Mouse (Mus musculus): ENCODE data around the gene Defb23. TPM values are rescaled to one million over a fixed set of nuclear protein-coding genes. Genes with fewer than 3 reads are reported as not detected.
"Not testable (repeated sequence)": the region's sequence is repeated elsewhere in the genome, so short reads cannot be mapped to it uniquely, and the experiment has no call there.

Defb23 gene
- polyA plus RNA-seq, 1 experiment = not detected

- no peak for DNase-seq (ENCODE audit: low read depth, low spot score)
- 63% methylated on average over 2 of the region's 2 CpGs for WGBS
Observed at GRCm38 (mm10) chr2:152439833-152440232, 24.6 kb downstream of the Defb23 start.

- DNase-seq (ENCODE audit: low read depth, low spot score) = no peak
- WGBS = 79% methylated on average over 1 of the region's 1 CpGs
Observed at GRCm38 (mm10) chr2:152438963-152439362, 25.5 kb downstream of the Defb23 start.

DNA sequence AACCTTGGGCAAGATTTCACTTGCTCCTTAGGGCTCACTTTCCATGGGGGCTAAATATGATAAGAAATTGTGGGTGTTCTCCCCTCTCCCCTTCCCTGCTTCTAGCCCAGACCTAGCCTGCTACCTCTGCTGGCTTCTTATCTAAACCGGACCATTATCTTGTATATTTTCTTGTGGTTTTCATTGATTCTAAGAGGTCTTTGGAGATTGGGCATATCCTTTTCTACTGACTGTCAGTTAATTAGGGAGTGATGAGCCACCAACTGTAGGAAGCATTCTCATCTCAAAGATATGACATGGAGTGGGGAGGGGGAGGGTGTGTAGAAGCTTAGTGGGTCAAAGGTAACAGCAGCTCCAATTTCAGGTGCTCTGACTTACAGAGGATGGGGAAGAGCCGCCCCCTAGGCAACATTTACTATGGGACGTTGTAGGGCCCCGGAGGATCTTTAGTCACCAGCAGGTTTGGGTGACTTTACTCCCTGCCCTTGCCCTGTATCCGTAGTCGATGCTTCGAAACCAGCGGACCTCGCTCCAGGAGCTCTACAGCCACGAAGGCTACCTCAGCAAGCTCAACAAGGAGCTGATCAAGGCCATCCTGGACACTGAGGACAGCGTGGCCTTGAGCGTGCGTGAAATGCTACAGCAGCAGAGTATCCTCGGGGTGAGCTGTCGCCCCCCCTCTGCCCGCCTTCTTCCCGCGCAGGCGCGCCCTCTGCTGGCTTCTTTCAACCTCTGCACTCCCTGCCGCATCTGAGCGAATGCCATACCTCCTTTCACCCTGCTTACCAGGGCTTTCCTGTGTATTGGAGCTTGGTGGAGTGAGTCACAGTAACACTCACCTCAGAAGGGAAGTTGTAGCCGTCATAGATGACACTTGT, 27.2 kb downstream of the Defb23 start:
- peak; percentile 29 for DNase-seq (ENCODE audit: low read depth, low spot score)
- 6% methylated on average over 23 of the region's 23 CpGs for WGBS

DNA sequence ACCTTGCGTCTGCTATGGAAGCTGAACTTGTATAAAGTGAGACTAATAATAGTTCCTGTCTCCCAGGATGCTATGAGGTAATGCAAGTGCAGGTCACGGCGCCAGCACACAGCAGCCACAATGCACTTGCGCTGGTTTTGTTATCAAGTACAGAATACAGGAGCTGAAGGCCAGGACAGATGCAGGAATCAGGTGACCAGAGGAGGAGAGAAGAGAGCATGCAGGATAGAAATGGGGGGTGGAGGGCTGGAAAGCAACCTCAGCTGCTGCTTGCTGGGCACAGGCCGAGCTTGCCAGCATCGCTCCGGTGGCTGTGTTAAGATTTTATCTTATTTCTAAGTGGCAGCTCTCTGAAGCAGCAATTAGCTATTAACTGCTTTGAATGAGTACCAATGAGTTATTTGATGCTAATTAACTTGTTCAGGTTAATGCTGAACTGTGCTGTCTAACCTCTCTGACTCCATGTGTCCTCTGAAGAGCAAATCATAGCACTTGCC, 28.0 kb downstream of the Defb23 start:
- WGBS = 87% methylated on average over 7 of the region's 7 CpGs
- DNase-seq (ENCODE audit: low read depth, low spot score) = no peak

DNA sequence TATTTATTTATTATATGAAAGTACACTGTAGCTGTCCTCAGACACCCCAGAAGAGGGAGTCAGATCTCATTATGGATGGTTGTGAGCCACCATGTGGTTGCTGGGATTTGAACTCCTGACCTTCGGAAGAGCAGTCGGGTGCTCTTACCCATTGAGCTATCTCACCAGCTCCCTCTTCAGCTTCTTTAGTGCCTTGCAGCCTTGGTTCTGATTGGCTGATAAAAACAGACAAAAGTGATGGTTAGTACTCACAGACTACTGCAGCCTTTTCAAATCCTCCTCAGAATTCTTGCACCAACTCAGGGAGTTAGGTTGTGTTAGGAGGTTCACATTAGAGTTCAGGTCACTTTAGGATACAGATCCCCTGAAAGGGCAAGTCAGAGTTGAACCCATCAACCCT, 35.9 kb downstream of the Defb23 start:
- WGBS = 78% methylated on average over 2 of the region's 2 CpGs
- DNase-seq (ENCODE audit: low read depth, low spot score) = not testable (repeated sequence)

GRCm38 (mm10) chr2:152427493-152427892, 36.9 kb downstream of the Defb23 start:
- DNase-seq (ENCODE audit: low read depth, low spot score) = no peak
- 22% methylated on average over 12 of the region's 12 CpGs for WGBS

DNA sequence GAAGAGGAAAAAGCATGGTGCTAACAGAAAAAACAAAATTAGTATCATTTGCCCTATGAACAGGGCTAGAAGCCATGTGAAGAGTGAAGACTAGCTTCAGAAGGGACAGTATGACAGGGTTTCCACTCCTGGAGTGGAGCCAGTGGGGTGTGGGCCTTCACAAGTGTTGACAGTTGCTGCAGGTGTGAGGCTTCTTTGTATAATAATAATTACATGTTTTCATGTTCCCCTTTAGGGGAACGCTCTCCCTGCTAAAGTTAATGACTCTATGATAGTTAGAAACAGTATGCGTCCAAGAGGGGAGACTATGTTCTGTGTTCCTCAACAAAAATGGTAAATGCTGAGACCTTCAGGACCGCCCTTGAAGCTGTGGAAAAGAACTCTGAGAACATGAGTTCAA, 48.6 kb downstream of the Defb23 start:
- WGBS = 95% methylated on average over 3 of the region's 3 CpGs
- DNase-seq (ENCODE audit: low read depth, low spot score) = no peak

GRCm38 (mm10) chr2:152415287-152415686, 49.1 kb downstream of the Defb23 start, which contains the start of gene 6820408C15Rik:
Gene 6820408C15Rik (plus strand): TSS chr2:152415587.
- 45% methylated on average over 4 of the region's 4 CpGs for WGBS

DNA sequence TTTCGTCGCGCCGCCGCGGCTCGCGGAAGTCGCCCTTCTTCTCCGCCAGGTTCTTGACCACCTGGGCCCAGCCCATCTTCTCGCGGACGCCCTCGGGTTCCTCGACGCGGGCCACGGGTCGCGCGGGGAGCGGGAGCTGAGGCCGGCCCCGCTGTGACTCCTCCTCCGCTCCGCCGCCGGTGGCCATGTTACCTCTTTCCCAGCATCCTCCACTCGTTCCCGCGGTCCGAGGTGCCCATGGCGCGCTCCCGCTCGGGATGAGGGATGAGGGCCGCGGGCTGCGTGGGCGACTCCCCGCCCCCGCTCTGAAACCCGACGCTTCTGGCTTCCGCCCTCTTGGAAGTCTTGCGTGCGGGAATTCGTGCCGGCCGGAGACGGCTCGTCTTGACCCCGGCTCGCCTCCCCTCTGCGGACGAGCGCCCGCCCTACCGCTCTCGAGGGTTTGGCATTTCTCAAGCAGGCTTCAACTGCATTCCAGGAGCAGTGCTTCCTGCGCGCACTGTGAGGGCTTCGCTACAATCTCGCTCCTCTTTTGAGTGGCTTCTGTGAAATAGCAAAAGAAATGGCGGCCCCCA, 49.7 kb downstream of the Defb23 start, which contains the start of gene Zcchc3:
TSS of gene Zcchc3 (minus strand) at position 437 of the 575 bp plus-strand sequence.
- DNase-seq (ENCODE audit: low read depth, low spot score) = no peak
- WGBS = 2% methylated on average over 65 of the region's 65 CpGs

More at GRCm38 (mm10) chr2:152415287-152415686, 49.1 kb downstream of the Defb23 start, which contains the start of gene 6820408C15Rik:
- DNase-seq (ENCODE audit: low read depth, low spot score) = no peak

DNA sequence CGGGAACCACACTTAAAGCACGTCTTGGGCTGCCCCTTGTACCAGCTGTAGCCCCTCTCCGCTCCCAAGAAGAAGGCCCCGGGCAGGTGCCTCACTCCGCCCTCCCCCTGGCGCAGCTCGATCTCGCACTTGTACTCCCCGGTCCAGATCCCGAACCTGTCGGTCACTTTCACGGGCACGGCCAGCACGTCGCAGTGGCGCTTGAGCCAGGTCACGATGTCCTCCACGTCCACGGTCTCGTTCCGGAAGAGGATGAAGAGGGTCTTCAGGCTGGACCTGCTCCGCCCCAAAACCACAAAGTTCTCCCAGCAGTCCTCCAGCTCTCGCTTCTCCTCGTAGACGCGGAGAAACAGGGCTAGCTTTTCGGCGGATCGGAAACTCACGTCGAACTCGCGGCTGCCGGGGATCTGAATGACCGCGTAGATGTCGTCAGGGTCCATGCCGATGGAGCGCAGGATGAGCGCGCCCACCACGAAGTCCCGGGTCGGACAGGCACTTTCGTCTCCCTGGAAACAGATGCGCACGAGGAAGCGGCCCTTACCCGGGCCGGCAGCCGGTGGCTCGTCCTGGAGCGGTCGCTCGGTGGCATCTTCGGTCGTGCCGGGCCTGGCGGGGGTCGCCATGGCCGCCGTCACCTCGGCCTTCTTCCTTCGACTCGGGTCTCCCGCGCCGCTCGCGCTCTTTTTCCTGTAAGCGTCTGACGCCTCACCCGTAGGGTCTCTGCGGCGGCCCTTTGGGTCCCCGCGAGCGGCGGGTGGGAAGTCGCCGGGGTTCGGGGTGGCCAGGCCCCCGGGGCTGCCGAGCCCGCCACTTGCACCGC, 50.4 kb downstream of the Defb23 start:
- DNase-seq (ENCODE audit: low read depth, low spot score) = no peak
- 7% methylated on average over 85 of the region's 86 CpGs for WGBS

DNA sequence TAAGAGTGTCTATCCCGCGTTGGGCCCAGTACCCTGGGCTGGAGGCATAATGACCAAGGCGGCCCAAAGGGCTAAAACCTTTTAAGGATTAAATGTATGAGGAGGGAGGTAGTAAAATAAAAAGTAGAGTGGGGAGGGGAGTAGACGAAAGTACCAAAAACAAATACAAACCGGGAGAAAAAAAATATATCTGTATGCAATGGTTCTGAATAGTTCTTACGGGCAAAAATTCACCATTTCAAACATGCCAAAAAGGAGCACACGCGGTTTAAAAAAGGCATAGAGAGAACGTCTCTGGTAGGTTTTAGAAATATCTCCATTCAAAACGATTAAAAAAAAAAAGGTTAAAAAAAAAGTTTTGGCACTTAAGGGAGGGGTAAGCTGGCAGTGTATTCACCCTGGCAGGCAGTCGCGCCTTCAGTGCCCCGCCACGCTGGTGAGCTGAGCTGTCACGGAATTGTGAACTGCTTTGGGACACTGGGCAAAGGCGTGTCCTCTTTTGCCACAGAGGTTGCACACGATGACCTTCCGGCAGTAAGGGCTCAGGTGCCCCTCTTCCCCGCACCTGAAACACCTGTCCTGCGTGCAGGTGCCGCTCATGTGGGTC, 51.2 kb downstream of the Defb23 start:
- no peak for DNase-seq (ENCODE audit: low read depth, low spot score)
- WGBS = 40% methylated on average over 21 of the region's 21 CpGs

DNA sequence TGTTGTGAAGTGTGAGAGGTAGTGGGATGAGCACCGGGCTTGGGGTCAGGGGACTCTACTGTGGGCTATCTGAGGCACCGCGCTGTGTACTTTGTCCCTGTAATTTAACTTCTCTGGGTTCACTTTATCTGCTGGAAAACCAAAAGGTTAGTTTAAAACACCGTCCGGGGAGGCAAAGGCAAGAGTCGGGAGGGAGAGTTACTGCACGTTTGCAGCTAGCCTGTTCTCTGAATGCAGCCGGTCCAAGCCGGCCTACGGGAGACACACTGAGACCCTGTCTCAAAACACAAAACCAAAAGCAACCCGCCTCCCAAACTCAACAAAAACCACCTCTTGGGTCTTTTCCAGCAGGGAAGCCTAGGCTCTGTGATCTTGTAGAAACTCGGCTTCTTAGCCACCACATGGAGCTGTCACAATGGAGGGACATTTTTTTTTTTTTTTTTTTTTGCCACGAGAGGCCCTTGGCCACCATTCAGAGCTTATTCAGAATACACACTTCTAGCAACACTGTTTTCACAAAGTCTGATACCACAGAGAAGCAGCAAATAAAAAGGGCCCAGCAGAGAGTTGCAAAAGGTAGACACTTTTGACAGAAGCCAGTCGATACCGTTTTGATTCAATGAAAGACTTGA, 51.8 kb downstream of the Defb23 start:
- DNase-seq (ENCODE audit: low read depth, low spot score) = no peak

DNA sequence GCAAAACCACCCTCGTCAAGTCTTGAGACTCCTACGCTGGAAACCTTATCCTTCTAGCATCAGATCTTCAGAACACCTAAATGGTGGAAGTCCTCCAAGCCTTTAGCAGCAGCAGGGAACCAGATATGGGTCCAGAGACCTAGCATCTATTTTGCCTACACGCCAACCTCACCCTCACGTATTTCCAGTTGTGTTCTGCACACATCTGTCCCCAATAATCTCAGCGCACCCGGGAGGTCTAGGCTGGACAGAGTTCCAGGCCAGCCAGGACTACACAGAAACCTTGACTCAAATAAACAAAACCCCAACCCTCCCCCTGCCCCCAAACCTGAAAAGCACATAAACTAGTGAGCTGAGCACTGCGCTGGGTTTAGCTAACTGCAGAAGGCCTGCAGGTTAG, 52.9 kb downstream of the Defb23 start:
- WGBS = 67% methylated on average over 7 of the region's 7 CpGs
- DNase-seq (ENCODE audit: low read depth, low spot score) = no peak

More for the DNA sequence above, 51.8 kb downstream of the Defb23 start:
- 53% methylated on average over 15 of the region's 15 CpGs for WGBS

DNA sequence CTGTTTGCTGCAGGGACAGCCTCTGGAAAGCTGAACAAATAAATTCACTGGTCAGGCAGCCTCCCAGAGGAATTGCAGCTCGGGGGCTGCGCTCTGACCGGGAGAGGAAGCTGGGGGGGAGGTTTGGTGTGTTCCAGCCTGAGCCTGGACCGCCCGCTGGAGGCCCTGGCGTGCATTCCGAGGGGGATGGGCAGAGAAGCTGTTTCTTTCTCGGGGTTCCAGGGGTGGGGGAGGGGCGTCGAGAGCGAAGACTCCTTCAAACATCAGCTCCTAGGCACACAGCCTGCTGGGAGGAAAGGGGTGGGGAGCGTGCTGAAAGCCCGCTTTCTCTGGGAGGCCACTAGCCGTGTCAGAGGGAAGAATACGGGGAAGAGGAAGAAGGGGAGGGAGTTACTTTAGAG, 53.4 kb downstream of the Defb23 start:
- WGBS = 48% methylated on average over 15 of the region's 15 CpGs
- no peak for DNase-seq (ENCODE audit: low read depth, low spot score)

- DNase-seq (ENCODE audit: low read depth, low spot score) = no peak
- WGBS = 77% methylated on average over 6 of the region's 6 CpGs
Observed at GRCm38 (mm10) chr2:152409781-152410180, 54.6 kb downstream of the Defb23 start.
